Mouse (Mus musculus): Measurements from ENCODE around the gene Gmfb. TPM values are rescaled to one million over a fixed set of nuclear protein-coding genes. Genes with fewer than 3 reads are reported as not detected.
"Not testable (repeated sequence)": the region's sequence is repeated elsewhere in the genome, so short reads cannot be mapped to it uniquely, and the experiment has no call there.

Gene Gmfb
- total RNA-seq, 2 experiments from 2014 or later, result 19.4 to 20.8 TPM

DNA sequence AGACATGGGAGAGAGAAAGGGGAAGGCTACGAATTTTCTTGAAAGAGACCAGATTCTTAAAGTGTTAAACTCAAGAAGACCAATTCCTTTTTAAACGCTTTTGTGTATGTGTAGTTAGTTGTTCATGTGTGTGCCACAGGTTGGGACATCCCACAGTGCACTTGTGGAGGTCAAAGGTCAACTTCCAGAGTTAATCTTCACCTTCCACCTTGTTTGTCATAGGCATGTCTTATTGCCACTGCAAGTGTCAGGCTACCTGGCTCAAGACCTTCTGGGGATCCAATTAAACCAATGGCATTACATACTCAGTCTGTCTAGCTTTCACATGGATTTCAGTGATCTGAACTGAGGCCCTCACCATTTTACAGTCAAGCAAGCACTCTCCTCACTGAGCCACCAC, 2.0 kb upstream of the Gmfb start:
- intact Hi-C loops (cut with DNase I), result loop anchor here (5.0 kb wide), 2 partner anchors 37 to 58 kb away; partner anchors contain the start of genes Cnih1 and Samd4
- no peak overlapping the region for H3K27ac ChIP-seq
- DNase-seq, result no peak
- H3K4me3 ChIP-seq, result no peak overlapping the region
- no peak for TF ChIP-seq CTCF (IDR thresholded peaks at IDR 0.05)

DNA sequence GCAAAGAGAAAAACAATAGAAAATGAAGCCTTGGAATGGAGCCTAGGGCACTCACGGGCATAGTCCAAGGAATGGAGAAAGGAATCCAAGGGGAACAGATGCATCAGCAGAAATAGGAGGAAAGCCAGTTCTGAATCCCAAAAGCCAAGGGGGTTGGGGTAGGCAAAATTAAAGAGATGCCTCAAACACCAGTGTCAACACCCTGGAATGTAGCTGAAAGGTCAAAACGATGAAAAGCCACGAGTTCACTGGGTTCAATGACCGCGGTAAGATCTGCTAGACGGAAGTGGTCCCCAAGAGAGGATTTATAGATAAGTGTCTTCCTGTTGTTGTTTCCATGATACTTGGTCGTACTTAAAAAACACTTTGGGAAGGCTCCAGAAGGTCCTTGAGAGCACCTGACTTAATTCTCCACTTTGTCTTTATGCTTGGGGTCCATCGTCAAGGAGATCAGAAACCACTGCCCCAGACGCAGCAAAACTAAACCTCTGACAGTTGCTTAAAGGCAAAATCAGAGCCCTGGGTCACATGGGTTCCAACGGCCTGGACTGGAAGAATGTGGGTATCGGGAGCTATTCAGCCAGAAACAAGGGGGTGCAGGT, 670 bp downstream of the Gmfb start:
- Histone ChIP-seq H3K27ac (peak overlapping the region; percentile 100), H3K4me3 (peak overlapping the region; percentile 97)
- TF ChIP-seq CTCF (IDR thresholded peaks at IDR 0.05), result no peak
- no peak for DNase-seq
- intact Hi-C loops (cut with DNase I), result loop anchor here (5.0 kb wide), 2 partner anchors 34 to 61 kb away; partner anchors contain the start of genes Cnih1 and Samd4

GRCm38 (mm10) chr14:46819961-46820360, 2.1 kb downstream of the Gmfb start:
- H3K27ac ChIP-seq, DNase-seq: not testable (repeated sequence)
- intact Hi-C loops (cut with DNase I), result loop anchor here (5.0 kb wide), 2 partner anchors 33 to 62 kb away; partner anchors contain the start of genes Cnih1 and Samd4
- H3K4me3 ChIP-seq, result 0 out of 2 replicates have a peak overlapping the region, but pooled peaks have one; percentile 7

- H3K4me3 ChIP-seq, result no peak overlapping the region
- TF ChIP-seq CTCF (IDR thresholded peaks at IDR 0.05), result no peak
- DNase-seq, result no peak
- no peak overlapping the region for H3K27ac ChIP-seq
- intact Hi-C loops (cut with DNase I), result no loop called here
Measured at GRCm38 (mm10) chr14:46818743-46819142, 3.3 kb downstream of the Gmfb start.

DNA sequence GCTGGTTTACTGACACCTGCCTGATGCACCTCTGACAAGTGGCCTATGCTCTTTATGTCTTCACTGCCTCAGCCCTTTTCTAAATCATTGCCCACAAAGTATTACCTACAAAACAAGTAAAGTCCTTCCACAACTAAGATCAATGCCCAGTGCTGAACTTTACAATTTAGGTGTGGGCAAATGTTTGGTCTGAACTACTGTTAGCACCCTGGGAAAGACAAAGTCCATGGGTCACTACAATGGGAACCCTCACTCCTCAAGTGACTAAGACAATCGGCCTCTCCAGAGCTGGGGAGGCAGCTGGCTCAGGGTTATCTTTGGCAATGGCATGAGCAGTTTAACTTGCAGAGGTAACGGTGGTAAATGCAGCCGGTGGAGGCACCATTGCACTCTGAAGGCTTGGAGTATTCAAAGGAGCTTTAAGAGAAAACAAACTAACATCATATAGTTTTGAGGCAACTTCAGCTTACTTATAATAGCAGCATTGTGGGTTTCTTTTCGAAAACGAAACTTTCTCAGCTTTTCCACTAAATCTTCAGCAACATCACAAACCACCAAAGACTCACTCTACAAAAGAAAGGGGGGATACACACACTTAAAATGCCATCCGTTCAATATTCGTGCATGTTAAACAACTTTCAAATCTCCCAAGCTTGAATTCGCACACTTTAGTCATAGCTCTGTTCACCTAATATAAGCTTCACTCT, 5.0 kb downstream of the Gmfb start:
- no peak for TF ChIP-seq CTCF (IDR thresholded peaks at IDR 0.05)
- no peak for DNase-seq
- intact Hi-C loops (cut with DNase I), result no loop called here
- H3K27ac ChIP-seq, result no peak overlapping the region
- no peak overlapping the region for H3K4me3 ChIP-seq

- intact Hi-C loops (cut with DNase I), result no loop called here
- Histone ChIP-seq H3K4me3 (no peak overlapping the region), H3K27ac (no peak overlapping the region)
- DNase-seq, result no peak
- no peak for TF ChIP-seq CTCF (IDR thresholded peaks at IDR 0.05)
Measured at GRCm38 (mm10) chr14:46815640-46816039, 6.4 kb downstream of the Gmfb start.

GRCm38 (mm10) chr14:46807927-46808326, 14.1 kb downstream of the Gmfb start:
- H3K27ac ChIP-seq, result no peak overlapping the region
- no peak for TF ChIP-seq CTCF (IDR thresholded peaks at IDR 0.05)
- intact Hi-C loops (cut with DNase I), result no loop called here
- DNase-seq, result no peak
- H3K4me3 ChIP-seq, result no peak overlapping the region

DNA sequence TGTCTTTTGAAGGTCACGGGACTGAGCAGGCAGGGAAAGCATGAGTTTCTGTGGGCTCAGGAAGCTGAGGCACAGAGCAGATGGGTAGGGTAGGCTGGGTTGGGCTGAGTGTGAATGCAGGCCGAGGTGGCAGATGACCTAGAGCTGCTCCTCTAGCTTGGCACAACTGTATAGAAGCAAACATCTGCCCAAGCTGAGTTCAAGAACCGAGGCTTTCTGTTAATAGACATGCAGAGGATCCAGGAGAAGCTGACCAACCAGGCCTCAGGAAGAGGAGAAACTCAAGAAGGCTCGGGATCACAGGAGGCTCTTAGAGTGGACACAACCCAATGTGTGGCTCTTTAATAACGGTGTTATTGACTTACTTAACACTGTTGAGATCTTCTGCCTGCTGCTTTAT, 15.9 kb downstream of the Gmfb start:
- H3K27ac ChIP-seq, result no peak overlapping the region
- no peak for DNase-seq
- no peak overlapping the region for H3K4me3 ChIP-seq
- no peak for TF ChIP-seq CTCF (IDR thresholded peaks at IDR 0.05)
- intact Hi-C loops (cut with DNase I), result no loop called here

- intact Hi-C loops (cut with DNase I), result no loop called here
- H3K27ac ChIP-seq, result no peak overlapping the region
- H3K4me3 ChIP-seq, result no peak overlapping the region
- no peak for DNase-seq
- no peak for TF ChIP-seq CTCF (IDR thresholded peaks at IDR 0.05)
Measured at GRCm38 (mm10) chr14:46803791-46804190, 18.3 kb downstream of the Gmfb start.

GRCm38 (mm10) chr14:46803259-46803658, 18.8 kb downstream of the Gmfb start:
- intact Hi-C loops (cut with DNase I), result no loop called here
- no peak overlapping the region for H3K4me3 ChIP-seq
- DNase-seq, result no peak
- no peak for TF ChIP-seq CTCF (IDR thresholded peaks at IDR 0.05)
- H3K27ac ChIP-seq, result no peak overlapping the region

- H3K27ac ChIP-seq, result no peak overlapping the region
- no peak for DNase-seq
- intact Hi-C loops (cut with DNase I), result no loop called here
- H3K4me3 ChIP-seq, result no peak overlapping the region
- TF ChIP-seq CTCF (IDR thresholded peaks at IDR 0.05), result no peak
Measured at GRCm38 (mm10) chr14:46800684-46801345, 21.2 kb downstream of the Gmfb start.

DNA sequence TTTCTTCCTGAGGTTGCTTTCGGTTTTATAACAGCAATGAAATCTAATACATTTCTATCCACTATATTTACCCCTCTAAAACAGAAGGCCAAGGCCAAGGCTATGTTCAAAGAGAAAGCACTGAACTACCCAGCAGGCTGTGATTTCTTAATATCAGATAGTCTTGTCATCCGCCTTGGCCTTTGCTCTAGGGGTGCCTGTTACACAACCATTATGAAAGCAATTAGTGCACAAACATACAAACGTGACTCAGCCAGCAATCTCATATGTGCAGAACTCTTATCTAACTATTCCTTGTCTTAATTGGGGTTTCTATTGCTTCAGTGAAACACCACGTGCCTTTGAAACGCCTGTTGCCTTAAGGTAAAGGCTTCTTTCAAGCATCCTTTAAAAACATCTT, 27.9 kb downstream of the Gmfb start:
- H3K4me3 ChIP-seq, result no peak overlapping the region
- no peak for DNase-seq
- H3K27ac ChIP-seq, result no peak overlapping the region; the same call in 1 of the 2 replicates
- intact Hi-C loops (cut with DNase I), result no loop called here
- TF ChIP-seq CTCF (IDR thresholded peaks at IDR 0.05), result no peak

GRCm38 (mm10) chr14:46790723-46791122, 31.3 kb downstream of the Gmfb start:
- intact Hi-C loops (cut with DNase I), result no loop called here
- Histone ChIP-seq H3K4me3 (no peak overlapping the region), H3K27ac (no peak overlapping the region)
- DNase-seq, result no peak
- TF ChIP-seq CTCF (IDR thresholded peaks at IDR 0.05), result no peak
